Mouse (Mus musculus): ENCODE data around the gene Lrrc75a. TPM values are rescaled to one million over a fixed set of nuclear protein-coding genes. Genes with fewer than 3 reads are reported as not detected.

The Lrrc75a gene
- polyA plus RNA-seq, 1 experiment from 2014 or later: 15.9 TPM

Other genes starting within 250 kb of the Lrrc75a start
- 10.7 and 10.8 TPM in 2 replicates for gene Pigl, start 190.1 kb downstream of the Lrrc75a start, polyA plus RNA-seq (2016; fragmentation: Nextera tagmentation; extraction: Ambion mirVana)
- 194 and 201 TPM in 2 replicates for gene Ncor1, start 190.0 kb downstream of the Lrrc75a start, polyA plus RNA-seq (2016; fragmentation: Nextera tagmentation; extraction: Ambion mirVana)
- gene Cenpv, start 109.3 kb downstream of the Lrrc75a start, polyA plus RNA-seq (2016; fragmentation: Nextera tagmentation; extraction: Ambion mirVana): 68.5 and 73.7 TPM in 2 replicates
- gene Ubb, start 97.4 kb downstream of the Lrrc75a start, polyA plus RNA-seq (2016; fragmentation: Nextera tagmentation; extraction: Ambion mirVana): 3,967 and 4,014 TPM in 2 replicates
- 16.0 and 18.0 TPM in 2 replicates for gene Trpv2, start 74.0 kb downstream of the Lrrc75a start, polyA plus RNA-seq (2016; fragmentation: Nextera tagmentation; extraction: Ambion mirVana)
- 30.8 and 34.7 TPM in 2 replicates for gene Mmgt2, start 141 bp upstream of the Lrrc75a start, polyA plus RNA-seq (2016; fragmentation: Nextera tagmentation; extraction: Ambion mirVana)
- gene Zfp287, start 83.4 kb upstream of the Lrrc75a start, polyA plus RNA-seq (2016; fragmentation: Nextera tagmentation; extraction: Ambion mirVana): 18.4 and 19.5 TPM in 2 replicates
- not detected in 2 replicates for gene Gm10428, start 104.6 kb upstream of the Lrrc75a start, polyA plus RNA-seq (2016; fragmentation: Nextera tagmentation; extraction: Ambion mirVana)
- gene Zfp286, start 140.9 kb upstream of the Lrrc75a start, polyA plus RNA-seq (2016; fragmentation: Nextera tagmentation; extraction: Ambion mirVana): 27.6 and 30.1 TPM in 2 replicates
- gene Trim16, start 171.7 kb upstream of the Lrrc75a start, polyA plus RNA-seq (2016; fragmentation: Nextera tagmentation; extraction: Ambion mirVana): 8.2 and 10.3 TPM in 2 replicates
- 0.74 and 1.0 TPM in 2 replicates for gene Fbxw10, start 198.5 kb upstream of the Lrrc75a start, polyA plus RNA-seq (2016; fragmentation: Nextera tagmentation; extraction: Ambion mirVana)
- 40.5 and 43.9 TPM in 2 replicates for gene Tvp23b, start 230.9 kb upstream of the Lrrc75a start, polyA plus RNA-seq (2016; fragmentation: Nextera tagmentation; extraction: Ambion mirVana)